Mouse (Mus musculus) embryonic facial prominence, embryonic 11.5 days (tissue): ENCODE results near the gene Col13a1. TPM values are rescaled to one million over a fixed set of nuclear protein-coding genes. Genes with fewer than 3 reads are reported as not detected.

Source experiments
- ATAC-seq: fragments of 200-750 bp; cut with Nextera tagmentation; replicated peaks from 2 replicates; pipeline ENCODE4 v1.8.0; 2017; ENCODE audit warnings: low read depth; ENCODE audit not compliant: insufficient number of reproducible peaks, low FRiP score, low TSS enrichment
- DNase-seq: peaks from one replicate; pipeline ENCODE4 v3.0.0-alpha.2; 2015; ENCODE audit warnings: low spot score
- H3K27ac ChIP-seq: fragments of 300-500 bp; sonication (generic); replicated peaks from 2 replicates; pipeline ENCODE4 v1.5.1; 2014; ENCODE audit warnings: mild to moderate bottlenecking, low read depth, low read length, control low read depth
- H3K27me3 ChIP-seq: fragments of 300-500 bp; sonication (generic); 2 replicates; pipeline ENCODE4 v1.6.1; 2014; ENCODE audit warnings: mild to moderate bottlenecking, low read length, moderate library complexity, mixed read lengths; ENCODE audit not compliant: control insufficient read depth, insufficient read depth
- H3K36me3 ChIP-seq: fragments of 300-500 bp; sonication (generic); replicated peaks from 2 replicates; pipeline ENCODE4 v1.6.1; 2014; ENCODE audit warnings: low read depth, mild to moderate bottlenecking, low read length, moderate library complexity, mixed read lengths; ENCODE audit not compliant: control insufficient read depth, insufficient read depth
- H3K4me1 ChIP-seq: fragments of 300-500 bp; sonication (generic); 2 replicates; pipeline ENCODE4 v1.6.1; 2014; ENCODE audit warnings: low read length, mixed read lengths; ENCODE audit not compliant: control insufficient read depth, insufficient read depth
- H3K4me2 ChIP-seq: fragments of 300-500 bp; sonication (generic); 2 replicates; pipeline ENCODE4 v1.6.1; 2014; ENCODE audit warnings: low read depth, mild to moderate bottlenecking, control low read depth, low read length, moderate library complexity
- H3K4me3 ChIP-seq: fragments of 300-500 bp; sonication (generic); 2 replicates; pipeline ENCODE4 v1.5.1; 2014; ENCODE audit warnings: low read depth, low read length, control low read depth
- H3K9ac ChIP-seq: fragments of 300-500 bp; sonication (generic); replicated peaks from 2 replicates; pipeline ENCODE4 v1.6.1; 2014; ENCODE audit warnings: mild to moderate bottlenecking, control low read depth, low read length
- H3K9me3 ChIP-seq: fragments of 300-500 bp; sonication (generic); replicated peaks from 2 replicates; pipeline ENCODE4 v1.6.1; 2016; ENCODE audit warnings: mild to moderate bottlenecking, low read length, inconsistent platforms, mixed read lengths; ENCODE audit not compliant: control insufficient read depth
- WGBS: fragments of 180-500 bp; shearing (Covaris S2); extraction: QIAGEN DNeasy Blood & Tissue Kit; methylation state at CpG from one replicate; pipeline ENCODE4 v1.1.7; 2014; 5-methylcytosine and 5-hydroxymethylcytosine counted together
- polyA plus RNA-seq: library from polyadenylated mRNA; unstranded; fragments of >200 nt; fragmentation: Nextera tagmentation; extraction: Ambion mirVana; gene quantifications from 2 replicates; pipeline ENCODE4 v1.2.1, GENCODE M21; 2014

Col13a1 gene
- polyA plus RNA-seq, 1 experiment from 2014 or later, result 4.6 TPM

GRCm38 (mm10) chr10:61848553-61848952 lies 130.4 kb downstream of the Col13a1 start:
- 82% methylated on average over 6 of the region's 6 CpGs for WGBS
- H3K4me2 ChIP-seq, result no peak overlapping the region
- no peaks in the 10 kb centered on the region for H3K36me3 ChIP-seq
- H3K9me3 ChIP-seq, result no peaks in the 10 kb centered on the region
- DNase-seq (no peak), ATAC-seq (no peak)
- no peak overlapping the region for H3K4me3 ChIP-seq
- no peaks in the 10 kb centered on the region for H3K27me3 ChIP-seq
- no peak overlapping the region for H3K27ac ChIP-seq
- no peaks in the 10 kb centered on the region for H3K4me1 ChIP-seq
- H3K9ac ChIP-seq, result no peak overlapping the region

GRCm38 (mm10) chr10:61845476-61845875 lies 133.4 kb downstream of the Col13a1 start:
- WGBS, result 81% methylated on average over 4 of the region's 4 CpGs
- Histone ChIP-seq H3K4me1 (no peaks in the 10 kb centered on the region), H3K9ac (no peak overlapping the region), H3K27ac (no peak overlapping the region), H3K4me2 (no peak overlapping the region), H3K4me3 (no peak overlapping the region), H3K9me3 (no peaks in the 10 kb centered on the region), H3K36me3 (no peaks in the 10 kb centered on the region), H3K27me3 (no peaks in the 10 kb centered on the region)
- ATAC-seq, result no peak
- DNase-seq, result no peak

- no peak overlapping the region for H3K27ac ChIP-seq
- WGBS, result 76% methylated on average over 7 of the region's 7 CpGs
- DNase-seq (no peak), ATAC-seq (no peak)
- no peaks in the 10 kb centered on the region for H3K36me3 ChIP-seq
- H3K9ac ChIP-seq, result no peak overlapping the region
- no peaks in the 10 kb centered on the region for H3K4me1 ChIP-seq
- no peak overlapping the region for H3K4me2 ChIP-seq
- no peaks in the 10 kb centered on the region for H3K27me3 ChIP-seq
- no peaks in the 10 kb centered on the region for H3K9me3 ChIP-seq
- no peak overlapping the region for H3K4me3 ChIP-seq
Observed at GRCm38 (mm10) chr10:61844475-61844874, 134.4 kb downstream of the Col13a1 start.

GRCm38 (mm10) chr10:61842261-61842660 lies 136.6 kb downstream of the Col13a1 start:
- H3K4me2 ChIP-seq, result no peak overlapping the region
- ATAC-seq, result no peak
- 86% methylated on average over 12 of the region's 12 CpGs for WGBS
- no peaks in the 10 kb centered on the region for H3K9me3 ChIP-seq
- no peaks in the 10 kb centered on the region for H3K4me1 ChIP-seq
- no peak overlapping the region for H3K27ac ChIP-seq
- no peaks in the 10 kb centered on the region for H3K27me3 ChIP-seq
- no peaks in the 10 kb centered on the region for H3K36me3 ChIP-seq
- H3K9ac ChIP-seq, result no peak overlapping the region
- no peak for DNase-seq
- no peak overlapping the region for H3K4me3 ChIP-seq

GRCm38 (mm10) chr10:61839326-61839725 lies 139.6 kb downstream of the Col13a1 start:
- no peaks in the 10 kb centered on the region for H3K27me3 ChIP-seq
- peak; percentile 55 for DNase-seq
- ATAC-seq, result 0 out of 2 replicates have a peak, but pooled peaks have one; percentile 15
- H3K4me1 ChIP-seq, result no peaks in the 10 kb centered on the region
- no peak overlapping the region for H3K9ac ChIP-seq
- H3K4me2 ChIP-seq, result no peak overlapping the region
- H3K9me3 ChIP-seq, result no peaks in the 10 kb centered on the region
- no peaks in the 10 kb centered on the region for H3K36me3 ChIP-seq
- H3K27ac ChIP-seq, result no peak overlapping the region
- WGBS, result 51% methylated on average over 9 of the region's 9 CpGs
- no peak overlapping the region for H3K4me3 ChIP-seq

GRCm38 (mm10) chr10:61838769-61839168 lies 140.1 kb downstream of the Col13a1 start:
- Histone ChIP-seq H3K27me3 (no peaks in the 10 kb centered on the region), H3K27ac (no peak overlapping the region), H3K9ac (no peak overlapping the region), H3K4me1 (no peaks in the 10 kb centered on the region), H3K9me3 (no peaks in the 10 kb centered on the region), H3K36me3 (no peaks in the 10 kb centered on the region), H3K4me3 (no peak overlapping the region), H3K4me2 (no peak overlapping the region)
- DNase-seq, result peak; percentile 91
- ATAC-seq, result no peak
- WGBS, result under 1% methylated on average over 6 of the region's 6 CpGs

- WGBS, result 69% methylated on average over 8 of the region's 8 CpGs
Observed at GRCm38 (mm10) chr10:61837286-61837685, 141.6 kb downstream of the Col13a1 start.

GRCm38 (mm10) chr10:61834288-61834687 lies 144.6 kb downstream of the Col13a1 start:
- no peak overlapping the region for H3K4me3 ChIP-seq
- no peak overlapping the region for H3K4me2 ChIP-seq
- ATAC-seq (no peak), DNase-seq (no peak)
- no peaks in the 10 kb centered on the region for H3K4me1 ChIP-seq
- H3K9ac ChIP-seq, result no peak overlapping the region
- 94% methylated on average over 6 of the region's 6 CpGs for WGBS
- H3K36me3 ChIP-seq, result no peaks in the 10 kb centered on the region
- H3K27ac ChIP-seq, result no peak overlapping the region
- H3K27me3 ChIP-seq, result no peaks in the 10 kb centered on the region
- no peaks in the 10 kb centered on the region for H3K9me3 ChIP-seq

More at GRCm38 (mm10) chr10:61837286-61837685, 141.6 kb downstream of the Col13a1 start:
- Histone ChIP-seq H3K4me1 (no peaks in the 10 kb centered on the region), H3K4me2 (no peak overlapping the region), H3K4me3 (no peak overlapping the region), H3K9ac (no peak overlapping the region), H3K36me3 (no peaks in the 10 kb centered on the region), H3K9me3 (no peaks in the 10 kb centered on the region), H3K27ac (no peak overlapping the region), H3K27me3 (no peaks in the 10 kb centered on the region)
- ATAC-seq, result no peak
- no peak for DNase-seq
